Mouse (Mus musculus) kidney, adult 18-20 months (tissue): Measurements from ENCODE around the gene Il18rap.

Experiments
- DNase-seq: peaks from one replicate; pipeline ENCODE4 v3.0.0; 2021

Gene Il18rap

DNA sequence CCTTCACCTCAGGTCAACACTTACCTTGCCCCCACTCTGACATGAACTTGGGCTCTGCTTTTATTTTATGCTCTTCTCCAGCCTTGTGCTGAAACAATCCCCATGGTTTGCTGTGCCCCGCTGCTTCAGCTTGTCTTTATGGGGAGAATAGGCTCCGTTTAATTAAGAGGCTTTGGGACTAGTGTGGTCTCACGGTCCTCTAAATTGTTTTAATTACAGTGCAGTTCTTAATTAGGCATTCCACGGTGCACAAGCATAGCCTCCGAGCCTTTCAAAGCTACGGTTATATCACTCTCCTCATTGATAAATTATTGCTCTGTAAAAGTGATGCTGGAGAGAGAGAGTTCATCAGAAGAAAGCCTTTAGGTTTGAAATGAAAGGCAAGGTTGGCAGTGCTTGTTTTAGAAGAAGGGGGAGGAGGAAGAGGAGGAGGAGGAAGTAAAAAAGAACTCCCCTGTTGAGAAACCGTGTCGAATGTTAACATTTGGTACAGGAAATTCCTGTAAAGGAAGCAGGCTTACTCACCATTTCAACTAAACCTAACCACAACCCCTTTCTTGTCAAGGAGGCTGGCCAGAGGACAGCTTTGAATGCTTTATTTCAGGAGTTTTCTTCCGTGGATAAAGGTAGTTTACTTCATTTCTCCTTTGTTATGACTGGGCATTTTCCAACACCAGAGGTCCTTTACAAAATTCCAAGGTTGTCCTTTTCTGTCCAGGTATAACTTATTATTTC is at the start of gene Il18rap:
Gene Il18rap (plus strand): TSS at position 512 of the 735 bp plus-strand sequence.
- DNase-seq: no peak

DNA sequence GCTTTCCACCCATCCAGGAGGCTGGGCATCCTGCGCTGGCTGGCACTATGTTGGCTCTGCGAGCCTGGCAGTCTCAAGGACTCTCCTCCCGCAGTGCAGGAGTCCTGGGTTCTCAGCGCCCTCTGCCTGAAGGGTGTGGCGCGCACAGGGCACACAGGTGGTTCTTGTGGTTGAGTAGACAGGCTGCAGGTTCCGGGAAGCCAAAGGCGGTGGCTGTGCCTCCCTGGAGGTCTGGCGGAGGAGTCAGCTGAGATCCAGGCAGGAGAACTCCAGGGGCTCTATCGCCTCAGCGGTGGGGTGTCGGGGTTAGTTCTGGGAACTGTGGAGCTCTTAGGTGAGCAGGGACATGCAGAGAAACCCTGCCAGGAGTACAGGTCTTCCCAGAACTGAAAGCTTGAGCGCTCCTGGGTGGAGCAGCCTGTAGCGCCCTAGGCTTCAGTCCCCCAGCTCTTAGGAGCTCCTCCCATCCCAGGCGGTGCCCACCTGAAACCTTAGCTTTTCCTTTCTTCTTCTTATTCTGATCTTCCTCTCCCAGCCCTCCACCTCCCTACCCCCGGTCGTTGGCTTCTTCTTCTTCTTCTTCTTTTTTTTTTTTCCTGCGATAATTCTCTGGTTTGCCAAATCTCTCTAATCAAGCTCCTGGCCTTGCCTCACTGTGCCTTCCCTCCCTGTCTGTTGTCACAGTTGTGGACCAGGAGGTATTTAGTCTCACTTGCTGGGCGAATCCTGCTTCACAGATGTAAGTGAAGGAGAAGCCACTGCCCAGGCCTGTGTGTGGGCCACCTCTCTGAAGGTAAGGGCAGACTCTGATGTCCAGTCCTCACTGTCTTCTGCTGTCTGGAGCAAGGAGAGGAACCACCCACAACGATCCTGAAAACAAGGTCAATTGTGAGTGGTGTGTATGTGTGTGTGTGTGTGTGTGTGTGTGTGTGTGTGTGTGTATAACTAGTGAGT is 49.4 kb upstream of the Il18rap start, which contains the start of gene Il18r1:
Gene Il18r1 (plus strand): TSS at position 76 of the 954 bp plus-strand sequence.
- DNase-seq: peak; percentile 19

DNA sequence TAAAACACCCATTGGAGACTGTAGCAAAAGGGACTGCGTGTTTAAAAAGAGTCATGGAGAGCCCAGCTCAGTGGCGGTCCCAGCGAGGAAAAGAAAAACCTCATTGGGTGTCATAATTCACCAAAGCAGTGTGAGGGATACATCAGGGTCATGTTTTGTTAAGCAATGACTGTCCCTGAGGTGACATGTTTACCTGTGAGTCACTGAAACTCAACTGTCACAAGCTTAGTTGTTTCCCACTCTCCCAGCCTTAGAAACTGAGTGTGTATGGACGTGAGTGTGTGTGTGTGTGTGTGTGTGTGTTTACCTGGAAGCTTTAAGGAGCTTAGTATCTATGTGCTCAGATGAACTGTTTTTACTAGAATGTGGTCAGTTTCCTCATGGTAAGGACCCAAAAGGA is 47.9 kb upstream of the Il18rap start:
- no peak for DNase-seq

DNA sequence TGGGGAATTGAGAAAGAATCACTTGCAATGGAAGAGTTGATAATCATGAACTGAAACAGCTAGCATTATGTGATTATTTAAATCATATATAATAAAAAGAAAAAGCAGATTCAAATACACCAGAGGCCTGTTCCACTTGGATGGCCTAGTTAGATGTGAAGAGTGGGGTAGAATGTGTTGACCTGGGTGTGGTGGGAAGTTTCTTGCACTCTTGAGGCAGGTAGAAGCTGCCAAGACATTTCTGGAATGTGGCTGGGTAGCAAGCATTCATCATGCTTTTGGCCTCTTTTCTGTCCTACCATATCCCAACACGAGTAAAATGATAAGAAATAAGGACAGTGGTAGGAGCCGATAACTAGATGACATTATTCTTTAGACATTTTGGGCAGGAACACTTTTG is 46.4 kb upstream of the Il18rap start:
- DNase-seq: no peak

DNA sequence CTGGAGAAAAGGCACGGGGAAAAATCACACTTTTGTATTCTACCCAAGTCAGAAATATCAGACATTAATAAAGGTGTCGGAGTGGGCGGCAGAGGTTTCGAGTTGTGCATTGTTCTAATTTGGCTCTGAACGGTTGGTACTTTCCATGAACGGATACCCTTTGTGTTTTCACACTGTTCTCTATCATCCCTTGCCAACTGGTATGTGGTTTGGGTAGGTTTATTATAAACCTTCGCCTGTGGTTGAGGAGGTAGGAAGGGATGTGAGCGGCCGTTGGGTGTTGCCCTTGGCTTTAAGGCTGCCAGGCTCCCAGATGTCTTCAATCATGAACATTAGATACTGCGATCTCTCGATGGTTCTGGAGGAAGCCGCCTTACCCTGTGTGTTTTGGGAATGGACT is 45.3 kb upstream of the Il18rap start:
- DNase-seq: no peak

DNA sequence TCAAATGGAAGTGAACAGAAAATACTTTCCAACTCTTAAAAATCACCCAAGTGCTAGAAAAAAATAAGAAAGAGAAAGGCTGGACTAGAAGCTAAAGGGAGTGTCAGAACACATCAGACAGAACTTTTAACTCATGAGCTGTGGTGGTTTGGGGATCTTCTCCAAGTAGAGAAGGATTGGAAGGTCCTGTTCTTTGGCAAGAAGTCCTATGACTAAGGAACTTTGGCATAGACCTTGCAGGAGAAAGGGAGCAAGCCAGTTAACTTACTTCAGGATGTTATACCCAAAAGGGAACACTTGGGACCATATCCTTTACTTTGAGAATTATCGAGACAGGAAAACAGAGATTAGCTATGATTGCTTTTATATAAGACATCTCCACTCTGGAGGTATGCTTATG is 42.8 kb upstream of the Il18rap start:
- no peak for DNase-seq

DNA sequence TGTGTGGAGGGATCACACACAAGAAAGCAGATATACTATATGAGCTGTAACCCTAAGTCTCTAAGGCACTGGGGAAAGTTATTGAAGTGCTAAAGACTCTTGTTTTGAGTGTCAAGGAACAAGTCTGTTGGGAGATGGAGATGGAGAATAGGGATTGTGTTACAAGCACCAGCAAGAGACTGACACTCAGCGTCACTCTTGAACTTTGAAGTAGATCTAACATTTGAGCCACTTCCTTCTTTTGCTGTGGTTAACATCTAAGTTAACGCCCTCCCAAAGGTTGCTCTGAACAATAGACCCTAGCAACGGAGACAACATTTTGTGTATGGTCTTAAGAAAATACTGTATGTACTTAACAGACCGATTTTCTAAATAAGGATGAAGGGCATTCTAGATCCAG is 41.5 kb upstream of the Il18rap start:
- DNase-seq: no peak

DNA sequence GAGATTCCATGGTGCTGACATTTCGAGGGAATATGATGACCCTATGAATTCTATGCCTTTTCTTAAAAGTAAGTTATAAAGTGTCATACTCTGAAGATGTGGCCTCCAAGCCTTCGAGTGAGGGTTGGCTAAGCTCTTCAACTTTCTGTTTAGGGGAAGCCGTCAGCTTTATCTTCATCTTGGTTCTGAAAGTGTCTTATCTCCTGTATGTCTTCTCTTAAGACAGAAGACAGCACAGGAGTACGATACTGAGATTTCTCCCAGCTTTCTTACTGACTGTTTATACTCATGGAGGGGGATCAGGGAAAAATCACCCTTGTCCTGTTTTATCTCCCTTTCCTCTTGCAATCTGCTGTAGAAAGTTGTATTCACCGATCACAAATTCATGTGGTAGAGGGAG is 40.8 kb upstream of the Il18rap start:
- DNase-seq: no peak

DNA sequence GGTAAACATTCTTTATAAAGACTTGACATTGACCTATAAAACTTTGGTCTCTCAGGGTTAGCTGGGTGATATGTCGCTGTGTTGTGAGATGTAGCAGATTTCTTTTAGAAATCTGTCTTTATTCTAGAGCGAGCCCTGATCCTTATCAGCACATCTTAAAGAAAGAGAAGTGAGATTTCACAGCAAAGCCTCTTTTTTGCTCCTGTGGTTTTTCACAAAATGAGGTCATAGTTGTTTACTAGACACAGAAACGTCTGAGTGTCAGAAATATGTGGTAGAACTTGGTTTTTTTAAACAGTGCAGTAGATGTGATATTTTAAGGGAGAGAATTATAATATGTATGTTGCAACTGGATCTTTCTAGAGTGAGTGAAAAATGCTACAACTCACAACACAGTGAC is 39.5 kb upstream of the Il18rap start:
- no peak for DNase-seq

DNA sequence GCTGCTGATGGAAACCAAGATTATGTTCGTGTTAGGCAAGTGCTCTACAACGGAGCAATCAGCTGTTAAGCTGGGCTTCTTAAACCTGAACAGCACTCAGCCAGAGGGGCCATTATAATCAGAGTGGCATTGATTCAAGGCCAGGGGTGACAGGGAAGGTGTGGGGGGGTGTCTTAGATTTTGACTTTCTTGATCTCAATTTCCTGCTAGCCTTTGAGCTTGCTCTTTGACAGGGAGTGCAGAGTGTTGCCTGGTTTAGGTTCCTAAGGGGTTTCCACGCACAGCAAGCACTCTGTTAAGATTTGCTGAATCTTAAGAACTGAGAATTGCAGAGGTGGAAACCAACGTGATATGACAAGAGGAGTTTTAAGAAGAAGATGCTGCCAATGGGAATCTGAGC is 38.4 kb upstream of the Il18rap start:
- no peak for DNase-seq

DNA sequence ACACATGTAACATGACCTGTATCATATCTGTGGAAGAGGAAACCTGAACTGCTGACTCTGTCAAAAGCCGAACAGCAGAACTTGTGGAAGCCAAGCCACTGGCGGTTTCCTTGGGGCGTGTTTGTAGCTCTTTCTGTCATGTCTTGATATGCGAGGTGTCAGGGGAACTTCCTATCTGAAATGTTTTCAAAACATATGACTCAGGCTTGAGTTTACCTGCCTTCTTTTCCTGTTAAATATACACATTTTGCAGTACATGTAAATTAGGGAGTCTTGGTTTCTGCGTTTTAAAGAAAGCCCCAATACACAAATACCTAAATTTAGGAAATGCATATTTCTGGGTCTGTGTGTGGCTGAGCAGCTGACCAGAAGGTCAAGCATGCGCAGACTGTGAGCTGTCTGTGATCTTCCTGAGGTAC is 35.6 kb upstream of the Il18rap start:
- no peak for DNase-seq

DNA sequence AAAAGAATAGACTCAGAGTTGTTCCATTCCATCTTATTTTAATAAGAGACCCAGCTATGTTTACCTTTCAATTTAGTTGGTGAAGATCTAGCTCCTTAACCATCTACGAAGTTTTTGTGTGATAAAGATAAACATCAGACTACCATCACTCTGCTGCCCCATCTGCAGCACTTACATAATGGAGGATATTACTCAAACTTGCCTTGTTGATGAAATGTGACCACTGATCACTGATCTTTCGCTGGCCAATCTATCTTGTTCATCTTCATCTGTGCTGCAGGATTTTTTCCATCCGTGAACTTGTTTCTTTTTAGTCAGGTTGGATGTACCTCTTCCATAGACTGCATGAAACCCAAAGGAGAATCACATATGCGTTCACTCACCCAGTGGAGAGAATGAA is 20.6 kb upstream of the Il18rap start:
- no peak for DNase-seq

DNA sequence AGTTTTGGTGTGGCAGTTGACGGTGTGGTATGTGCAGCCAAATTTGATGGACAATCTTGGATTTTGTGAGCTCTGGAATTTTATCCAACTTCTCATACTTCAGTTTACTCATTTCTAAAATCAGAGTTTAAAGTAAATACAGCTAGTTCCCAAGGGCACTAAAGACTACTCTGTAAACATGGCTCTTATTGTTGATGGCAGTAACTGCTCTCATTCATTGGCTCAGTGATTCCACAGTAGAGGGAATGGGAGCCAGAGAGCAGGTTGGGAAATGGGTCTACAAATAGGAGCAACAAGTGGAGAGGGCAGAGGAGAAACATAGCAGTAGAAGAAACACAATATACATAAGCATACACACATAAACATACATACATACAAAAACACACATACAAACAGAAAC is 15.5 kb upstream of the Il18rap start:
- DNase-seq: no peak

DNA sequence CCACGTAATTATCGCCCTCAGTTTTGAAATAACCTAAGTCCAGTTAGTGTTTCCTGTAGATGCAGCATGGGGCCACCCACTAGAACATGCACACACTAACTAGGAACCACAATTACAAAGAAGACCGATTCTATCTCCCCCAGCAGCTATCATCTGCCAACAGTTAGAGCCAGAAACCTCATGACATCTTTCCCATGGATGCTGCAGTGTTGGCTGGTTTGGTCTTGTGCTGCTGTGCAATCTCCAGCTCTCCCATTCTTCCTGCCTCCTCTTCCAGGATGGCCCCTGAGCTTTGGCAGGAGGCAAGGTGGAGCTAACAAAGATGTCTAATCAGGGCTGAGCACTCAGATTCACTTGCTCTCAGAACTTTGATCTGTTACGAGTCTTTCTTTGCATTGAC is 14.0 kb upstream of the Il18rap start:
- DNase-seq: no peak

DNA sequence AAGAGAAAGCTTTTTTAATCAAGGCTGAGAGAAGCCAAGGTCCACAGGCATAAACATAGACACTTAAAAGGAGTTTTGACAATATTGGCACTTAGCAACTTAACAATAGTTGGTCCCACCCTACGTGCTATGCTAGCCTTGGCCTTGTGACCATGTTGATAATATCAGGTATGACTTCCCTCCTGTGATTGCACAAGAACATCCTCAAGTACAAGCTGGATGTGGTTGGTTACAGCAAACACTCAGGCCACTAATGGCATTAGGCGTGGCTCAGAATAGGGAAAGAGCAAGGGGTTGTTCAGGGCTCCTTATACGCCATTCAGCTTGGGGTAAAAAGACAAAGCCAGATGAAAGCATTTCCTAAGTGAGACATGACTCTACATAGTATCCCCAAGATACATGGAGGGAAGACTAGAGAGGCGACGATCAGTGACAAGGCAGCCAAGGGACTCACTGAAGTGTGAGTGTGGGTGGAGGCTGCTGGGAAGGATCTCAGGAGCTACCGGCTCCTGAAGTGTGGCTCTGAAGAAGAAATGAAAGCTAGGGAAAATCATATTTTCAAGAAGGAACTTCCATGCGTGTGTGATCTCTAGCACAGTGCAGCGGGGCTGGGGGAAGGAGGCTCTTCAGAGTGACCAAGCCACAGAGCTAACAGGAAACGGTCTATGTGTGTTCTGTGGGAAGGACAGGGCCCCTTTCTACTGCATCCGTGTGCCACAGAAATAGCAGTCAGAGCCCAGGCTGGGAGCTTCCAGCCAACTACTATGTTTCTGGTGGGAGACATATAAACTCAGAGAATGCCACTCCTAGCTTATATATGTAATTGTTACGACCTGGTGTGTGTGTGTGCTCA is 13.4 kb upstream of the Il18rap start:
- no peak for DNase-seq

DNA sequence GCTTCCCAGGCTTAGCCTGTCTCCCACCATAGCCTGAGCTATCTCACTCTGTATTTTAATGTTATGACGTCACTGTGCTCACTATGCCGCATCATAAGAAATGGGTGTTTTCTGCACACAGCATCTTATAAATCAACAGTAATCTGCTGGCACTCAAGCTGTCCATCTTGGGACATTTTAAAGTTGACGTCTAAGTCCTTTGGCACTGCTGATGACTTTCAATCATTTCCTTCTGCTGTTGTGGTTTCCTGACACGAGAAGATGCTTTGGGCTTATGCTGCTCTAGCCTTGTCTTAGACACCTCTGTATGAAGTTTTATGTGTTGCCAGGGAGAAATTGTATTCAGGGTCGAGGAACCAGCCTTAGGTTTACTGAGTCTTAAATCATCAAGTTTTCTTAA is 10.6 kb upstream of the Il18rap start:
- no peak for DNase-seq

DNA sequence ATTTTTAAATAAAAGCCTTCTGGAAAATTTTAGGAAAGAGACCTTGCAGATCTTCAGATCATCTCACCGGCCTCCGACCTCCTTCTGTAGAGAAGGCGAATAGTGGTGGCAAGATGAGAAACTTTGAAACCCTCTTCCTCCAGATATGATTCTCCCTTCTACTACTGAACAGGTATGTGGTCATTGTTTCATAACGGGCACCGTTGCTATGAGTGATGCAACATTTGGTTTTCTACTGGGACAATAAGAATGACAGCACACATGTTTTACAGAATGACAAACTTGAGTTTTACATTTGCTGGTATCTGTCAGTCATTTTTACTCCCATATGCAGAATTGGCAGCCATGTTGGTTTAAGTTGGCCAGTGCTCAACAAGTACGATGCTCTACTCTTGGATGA is 1.2 kb downstream of the Il18rap start:
- no peak for DNase-seq

DNA sequence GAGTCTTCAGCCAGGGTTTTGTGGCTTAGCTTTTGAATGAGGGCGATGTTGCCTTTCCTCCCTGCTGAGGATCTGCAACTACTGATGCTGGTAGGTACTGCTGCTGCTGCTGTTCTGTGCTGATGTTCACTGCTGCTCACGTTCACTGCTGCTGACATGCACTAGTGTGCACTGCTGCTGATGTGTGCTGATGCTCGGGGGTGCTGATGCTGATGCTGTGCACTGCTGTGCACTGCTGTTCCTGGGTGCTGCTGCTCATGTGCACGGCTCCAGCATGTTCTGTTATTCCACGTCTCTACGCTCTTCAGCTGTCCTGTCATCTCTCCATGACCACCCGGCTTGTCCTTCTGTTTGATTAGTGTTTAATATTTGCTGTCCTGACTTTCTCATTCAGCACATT is 7.8 kb downstream of the Il18rap start:
- no peak for DNase-seq

DNA sequence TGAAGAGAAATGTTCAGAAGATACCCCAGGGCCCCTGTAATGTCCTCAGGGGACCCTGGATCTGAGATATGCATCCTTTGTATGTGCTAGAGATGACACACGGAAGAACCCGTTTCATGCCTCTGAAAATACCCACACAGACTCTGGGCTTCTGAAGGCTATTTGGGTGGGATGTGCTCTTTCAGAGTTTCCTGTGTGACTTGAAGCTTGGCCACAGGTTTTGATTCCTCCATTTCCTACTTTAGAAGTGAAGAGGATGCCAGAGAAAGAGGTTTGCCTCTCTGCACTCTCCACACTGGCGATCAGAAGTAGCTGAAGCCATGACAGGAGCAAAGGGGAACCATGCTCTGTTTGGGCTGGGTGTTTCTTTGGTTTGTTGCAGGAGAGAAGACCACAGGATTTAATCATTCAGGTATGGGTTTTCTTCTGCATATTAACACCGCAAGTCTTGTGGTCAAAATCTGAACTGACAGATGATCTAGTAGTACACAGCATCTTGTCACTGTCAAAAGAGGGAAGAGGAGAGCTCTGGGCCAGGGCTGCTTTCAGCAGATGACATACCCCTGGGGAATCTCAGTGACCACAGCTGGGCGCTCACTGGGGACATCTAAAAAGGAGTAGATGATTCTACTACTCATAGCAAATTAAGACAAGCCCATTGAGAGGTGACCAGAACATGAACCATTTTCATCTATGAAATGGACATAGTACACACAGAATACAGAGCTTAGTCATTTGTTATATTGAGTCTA is 9.0 kb downstream of the Il18rap start:
- DNase-seq: no peak

DNA sequence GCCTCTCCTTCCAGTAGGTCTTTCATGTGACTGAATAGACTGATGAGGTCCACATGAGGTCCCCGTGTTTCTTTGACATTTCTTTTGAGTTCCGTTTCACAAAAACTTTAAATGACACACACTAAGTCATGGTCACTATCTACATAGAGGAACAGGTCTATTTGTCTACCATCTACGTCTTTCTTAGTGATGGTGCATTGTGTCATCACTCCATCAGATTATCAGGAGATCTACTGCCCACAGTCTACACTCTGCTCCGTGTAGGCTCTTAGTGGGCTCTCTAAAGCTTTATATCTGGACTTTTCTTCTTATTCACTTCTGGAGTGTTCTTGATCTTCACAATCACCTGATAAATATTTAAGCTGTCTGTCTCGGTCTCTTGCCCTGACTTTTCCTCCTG is 14.1 kb downstream of the Il18rap start:
- DNase-seq: no peak

DNA sequence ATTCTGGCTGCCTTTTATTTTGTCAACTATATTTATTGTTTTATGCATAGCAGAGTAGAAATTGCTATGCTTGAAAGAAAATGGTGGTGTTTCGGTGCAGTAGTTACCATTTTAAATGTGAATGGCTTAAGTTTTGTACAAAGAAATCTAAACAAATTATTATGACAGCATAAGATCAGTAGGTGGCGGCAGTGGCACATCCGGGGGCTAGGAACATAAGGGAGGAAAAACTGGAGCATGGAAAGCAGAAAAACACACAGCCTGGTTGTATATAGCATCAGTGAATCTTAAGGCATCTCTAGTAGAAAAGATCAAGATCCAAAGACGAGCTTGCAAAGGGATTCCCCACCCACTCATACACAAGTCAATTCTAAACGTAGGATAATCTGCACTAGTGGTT is 22.4 kb downstream of the Il18rap start:
- no peak for DNase-seq

DNA sequence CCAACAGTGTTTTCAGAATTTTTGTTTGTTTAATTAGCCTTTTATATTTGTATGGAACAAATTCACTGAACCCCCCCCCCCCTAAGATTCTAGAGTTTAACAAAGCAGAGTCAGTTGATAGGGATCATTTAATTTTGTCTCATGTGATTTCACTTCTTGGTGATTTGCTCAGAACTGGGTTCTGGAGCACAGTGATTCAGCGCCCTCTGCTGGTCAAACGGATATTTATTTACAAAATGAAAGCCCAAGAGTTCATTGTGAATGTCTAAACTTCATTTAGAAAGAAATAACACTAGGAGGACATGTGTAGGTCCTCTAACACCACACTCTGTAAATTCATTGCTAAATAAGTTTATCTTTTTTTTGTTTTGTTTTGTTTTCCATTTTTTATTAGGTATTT is 29.5 kb downstream of the Il18rap start:
- peak; percentile 17 for DNase-seq
